Mouse (Mus musculus) liver, embryonic 11.5 days (tissue): ENCODE measurements around the gene Gskip. TPM values are rescaled to one million over a fixed set of nuclear protein-coding genes. Genes with fewer than 3 reads are reported as not detected.

ENCODE experiments used
- ATAC-seq: fragments of 200-750 bp; cut with Nextera tagmentation; replicated peaks from 2 replicates; pipeline ENCODE4 v1.8.0; 2017; ENCODE audit warnings: moderate number of reproducible peaks, mild to moderate bottlenecking, moderate TSS enrichment, moderate library complexity; ENCODE audit not compliant: low FRiP score
- DNase-seq: peaks from one replicate; pipeline ENCODE4 v3.0.0-alpha.2; 2017; ENCODE audit warnings: low spot score
- H3K27ac ChIP-seq: fragments of 300-500 bp; sonication (generic); 2 replicates; pipeline ENCODE4 v1.5.1; 2014; ENCODE audit warnings: mild to moderate bottlenecking, low read depth, low read length, control low read depth
- H3K27me3 ChIP-seq: fragments of 300-500 bp; sonication (generic); replicated peaks from 2 replicates; pipeline ENCODE4 v1.6.1; 2014; ENCODE audit warnings: low read length, mixed read lengths; ENCODE audit not compliant: control insufficient read depth, insufficient read depth
- H3K36me3 ChIP-seq: fragments of 300-500 bp; sonication (generic); 2 replicates; pipeline ENCODE4 v1.6.1; 2014; ENCODE audit warnings: mild to moderate bottlenecking, low read length, moderate library complexity, mixed read lengths; ENCODE audit not compliant: control insufficient read depth, insufficient read depth
- H3K4me1 ChIP-seq: fragments of 300-500 bp; sonication (generic); replicated peaks from 2 replicates; pipeline ENCODE4 v1.6.1; 2014; ENCODE audit warnings: low read length, mixed read lengths; ENCODE audit not compliant: control insufficient read depth, insufficient read depth
- H3K4me2 ChIP-seq: fragments of 300-500 bp; sonication (generic); 2 replicates; pipeline ENCODE4 v1.6.1; 2014; ENCODE audit warnings: mild to moderate bottlenecking, control low read depth, moderate library complexity
- H3K4me3 ChIP-seq: fragments of 300-500 bp; sonication (generic); 2 replicates; pipeline ENCODE4 v1.5.1; 2014; ENCODE audit warnings: low read depth, low read length, control low read depth
- H3K9ac ChIP-seq: fragments of 300-500 bp; sonication (generic); 2 replicates; pipeline ENCODE4 v1.6.1; 2014; ENCODE audit warnings: low read depth, low read length, control low read depth
- H3K9me3 ChIP-seq: fragments of 300-500 bp; sonication (generic); 2 replicates; pipeline ENCODE4 v1.6.1; 2016; ENCODE audit warnings: low read length, inconsistent platforms, mixed read lengths; ENCODE audit not compliant: control insufficient read depth
- WGBS: fragments of 180-500 bp; shearing (Covaris S2); extraction: QIAGEN DNeasy Blood & Tissue Kit; methylation state at CpG from one replicate; pipeline ENCODE4 v1.1.7; 2014; 5-methylcytosine and 5-hydroxymethylcytosine counted together
- polyA plus RNA-seq: library from polyadenylated mRNA; unstranded; fragments of >200 nt; fragmentation: Nextera tagmentation; extraction: Ambion mirVana; gene quantifications from 2 replicates; pipeline ENCODE4 v1.2.1, GENCODE M21; 2014

The Gskip gene
- polyA plus RNA-seq: 27.5 and 28.4 TPM in 2 replicates

GRCm38 (mm10) chr12:105683933-105684901 is at the start of gene Gskip:
TSS of gene Gskip (plus strand) at chr12:105684829.
- H3K4me1 ChIP-seq: peaks cover 20% of the 10 kb centered on the region; the same call in 1 of the 2 replicates
- ATAC-seq (peak; percentile 55), DNase-seq (peak; percentile 66)
- H3K9me3 ChIP-seq: no peaks in the 10 kb centered on the region
- H3K36me3 ChIP-seq: no peaks in the 10 kb centered on the region
- peak within 1 kb of the TSS; percentile 98 for H3K9ac ChIP-seq
- H3K27me3 ChIP-seq: no peaks in the 10 kb centered on the region
- H3K4me2 ChIP-seq: peak within 1 kb of the TSS; percentile 80
- H3K4me3 ChIP-seq: peak within 1 kb of the TSS; percentile 98
- H3K27ac ChIP-seq: peak within 1 kb of the TSS; percentile 82
- 1% methylated on average over 41 of the region's 41 CpGs for WGBS

GRCm38 (mm10) chr12:105636551-105636950 is 48.1 kb upstream of the Gskip start:
- no peak overlapping the region for H3K4me3 ChIP-seq
- H3K27ac ChIP-seq: no peak overlapping the region
- DNase-seq (no peak), ATAC-seq (no peak)
- no peaks in the 10 kb centered on the region for H3K27me3 ChIP-seq
- H3K4me2 ChIP-seq: no peak overlapping the region
- no peak overlapping the region for H3K9ac ChIP-seq
- 91% methylated on average over 9 of the region's 9 CpGs for WGBS
- H3K36me3 ChIP-seq: peaks cover 53% of the 10 kb centered on the region
- no peaks in the 10 kb centered on the region for H3K4me1 ChIP-seq
- H3K9me3 ChIP-seq: no peaks in the 10 kb centered on the region

- ATAC-seq (no peak), DNase-seq (no peak)
- H3K36me3 ChIP-seq: peaks cover 57% of the 10 kb centered on the region
- H3K27ac ChIP-seq: no peak overlapping the region
- H3K4me2 ChIP-seq: no peak overlapping the region
- H3K4me1 ChIP-seq: no peaks in the 10 kb centered on the region
- H3K9me3 ChIP-seq: no peaks in the 10 kb centered on the region
- no peak overlapping the region for H3K4me3 ChIP-seq
- 73% methylated on average over 4 of the region's 4 CpGs for WGBS
- H3K9ac ChIP-seq: no peak overlapping the region
- no peaks in the 10 kb centered on the region for H3K27me3 ChIP-seq
Measured at GRCm38 (mm10) chr12:105637554-105637953, 47.1 kb upstream of the Gskip start.

- Histone ChIP-seq H3K4me1 (no peaks in the 10 kb centered on the region), H3K9me3 (no peaks in the 10 kb centered on the region), H3K27ac (no peak overlapping the region), H3K9ac (no peak overlapping the region), H3K27me3 (no peaks in the 10 kb centered on the region), H3K4me3 (no peak overlapping the region), H3K36me3 (peaks cover 79% of the 10 kb centered on the region), H3K4me2 (no peak overlapping the region)
- ATAC-seq (no peak), DNase-seq (no peak)
- WGBS: 90% methylated on average over 11 of the region's 11 CpGs
Measured at GRCm38 (mm10) chr12:105642770-105643321, 41.8 kb upstream of the Gskip start.

GRCm38 (mm10) chr12:105655850-105656249 is 28.8 kb upstream of the Gskip start:
- no peak overlapping the region for H3K27ac ChIP-seq
- no peak overlapping the region for H3K4me3 ChIP-seq
- no peaks in the 10 kb centered on the region for H3K27me3 ChIP-seq
- ATAC-seq (no peak), DNase-seq (no peak)
- no peaks in the 10 kb centered on the region for H3K9me3 ChIP-seq
- H3K4me2 ChIP-seq: no peak overlapping the region
- H3K4me1 ChIP-seq: no peaks in the 10 kb centered on the region
- 87% methylated on average over 7 of the region's 7 CpGs for WGBS
- peaks cover 52% of the 10 kb centered on the region for H3K36me3 ChIP-seq
- H3K9ac ChIP-seq: no peak overlapping the region

- DNase-seq: no peak
- Histone ChIP-seq H3K27ac (no peak overlapping the region), H3K4me3 (no peak overlapping the region), H3K36me3 (peaks cover 31% of the 10 kb centered on the region), H3K9ac (no peak overlapping the region), H3K27me3 (no peaks in the 10 kb centered on the region), H3K9me3 (no peaks in the 10 kb centered on the region; the same call in 1 of the 2 replicates), H3K4me1 (no peaks in the 10 kb centered on the region; the same call in none of the 2 replicates), H3K4me2 (no peak overlapping the region)
- ATAC-seq: peak; percentile 74
- WGBS: 63% methylated on average over 8 of the region's 8 CpGs
Measured at GRCm38 (mm10) chr12:105676274-105676673, 8.4 kb upstream of the Gskip start.

- Histone ChIP-seq H3K4me1 (peaks cover 5% of the 10 kb centered on the region), H3K9ac (no peak overlapping the region), H3K9me3 (no peaks in the 10 kb centered on the region; the same call in 1 of the 2 replicates), H3K27me3 (no peaks in the 10 kb centered on the region), H3K4me3 (no peak overlapping the region), H3K4me2 (no peak overlapping the region), H3K36me3 (peaks cover 25% of the 10 kb centered on the region), H3K27ac (no peak overlapping the region)
- DNase-seq: no peak
- no peak for ATAC-seq
- 90% methylated on average over 7 of the region's 7 CpGs for WGBS
Measured at GRCm38 (mm10) chr12:105678211-105678610, 6.4 kb upstream of the Gskip start.

- no peak for DNase-seq
- Histone ChIP-seq H3K27me3 (no peaks in the 10 kb centered on the region), H3K9me3 (no peaks in the 10 kb centered on the region), H3K36me3 (peaks cover 20% of the 10 kb centered on the region), H3K4me2 (no peak overlapping the region), H3K4me3 (no peak overlapping the region), H3K9ac (no peak overlapping the region), H3K4me1 (peaks cover 8% of the 10 kb centered on the region), H3K27ac (no peak overlapping the region)
- 78% methylated on average over 3 of the region's 3 CpGs for WGBS
- ATAC-seq: no peak
Measured at GRCm38 (mm10) chr12:105678762-105679161, 5.9 kb upstream of the Gskip start.
